Mouse (Mus musculus) ES-Bruce4 (cell line): ENCODE results near the gene Akr7a5. TPM values are rescaled to one million over a fixed set of nuclear protein-coding genes. Genes with fewer than 3 reads are reported as not detected.

Source experiments
- H3K27ac ChIP-seq: 2 replicates; pipeline ENCODE4 v1.5.1; 2012; ENCODE audit warnings: low read length, inconsistent platforms; ENCODE audit not compliant: insufficient read depth
- H3K27me3 ChIP-seq: 2 replicates; pipeline ENCODE4 v1.6.1; 2012; ENCODE audit warnings: mild to moderate bottlenecking, low read length, inconsistent platforms; ENCODE audit not compliant: control insufficient read depth, poor library complexity, insufficient read depth, severe bottlenecking
- H3K36me3 ChIP-seq: 2 replicates; pipeline ENCODE4 v1.6.1; 2012; ENCODE audit warnings: inconsistent platforms, mild to moderate bottlenecking, low read length, moderate library complexity; ENCODE audit not compliant: control insufficient read depth, poor library complexity, insufficient read depth, severe bottlenecking
- H3K4me1 ChIP-seq: one replicate; pipeline ENCODE4 v1.8.1; 2011; ENCODE audit warnings: low read length; ENCODE audit not compliant: control insufficient read depth, insufficient read depth
- H3K4me3 ChIP-seq: 2 replicates; pipeline ENCODE4 v1.5.1; 2011; ENCODE audit warnings: low read depth, mild to moderate bottlenecking, low read length
- H3K9ac ChIP-seq: 2 replicates; pipeline ENCODE4 v1.6.1; 2012; ENCODE audit warnings: low read depth, mild to moderate bottlenecking, inconsistent platforms; ENCODE audit not compliant: poor library complexity, severe bottlenecking
- H3K9me3 ChIP-seq: replicated peaks from 2 replicates; pipeline ENCODE4 v1.6.1; 2012; ENCODE audit warnings: mild to moderate bottlenecking, low read length, inconsistent platforms; ENCODE audit not compliant: control insufficient read depth, poor library complexity, insufficient read depth, severe bottlenecking
- CTCF ChIP-seq: IDR thresholded peaks from one replicate; pipeline ENCODE4 v1.8.1; 2011; ENCODE audit warnings: low read depth, low read length
- EP300 ChIP-seq: IDR thresholded peaks from 2 replicates; pipeline ENCODE4 v1.6.1; 2011; ENCODE audit warnings: low read depth, low read length; ENCODE audit not compliant: insufficient read depth
- POLR2A ChIP-seq: IDR thresholded peaks from one replicate; pipeline ENCODE4 v1.8.1; 2011; ENCODE audit warnings: low read length; ENCODE audit not compliant: insufficient read depth
- polyA plus RNA-seq: library from polyadenylated mRNA; stranded (reverse); fragments of >200 nt; gene quantifications from 2 replicates; pipeline ENCODE4 v1.2.4, GENCODE M21; 2011; ENCODE audit warnings: low read depth; ENCODE audit not compliant: missing spikeins, insufficient read depth, insufficient read length

The Akr7a5 gene
- polyA plus RNA-seq, 1 experiment = 33.5 TPM

DNA sequence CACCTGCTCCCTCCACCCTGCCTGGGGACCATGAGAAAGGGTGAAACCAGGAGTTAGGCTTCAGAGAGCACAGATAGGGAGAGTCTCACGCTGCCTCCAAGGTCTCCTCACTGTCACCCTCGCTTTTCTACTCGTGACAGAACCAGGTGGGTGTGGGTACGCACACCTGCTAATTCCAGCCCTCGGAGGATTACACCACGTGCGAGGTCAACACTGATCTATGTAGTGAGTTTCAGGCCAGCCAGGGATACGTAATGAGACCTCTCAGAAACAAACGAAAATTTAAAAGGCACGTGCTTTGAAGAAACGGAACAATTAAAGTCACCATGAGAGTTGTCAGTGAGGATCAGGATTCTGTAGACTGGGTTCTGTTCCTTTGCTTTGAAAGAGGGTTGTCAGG is 7.9 kb downstream of the Akr7a5 start:
- H3K9ac ChIP-seq = no peak overlapping the region
- H3K36me3 ChIP-seq = 0 out of 2 replicates have a peak, but pooled peaks cover 2% of the 10 kb centered on the region
- no peaks in the 10 kb centered on the region for H3K9me3 ChIP-seq
- no peak overlapping the region for H3K27ac ChIP-seq
- TF ChIP-seq POLR2A (no peak), EP300 (no peak), CTCF (no peak)
- no peaks in the 10 kb centered on the region for H3K27me3 ChIP-seq
- no peaks in the 10 kb centered on the region for H3K4me1 ChIP-seq
- H3K4me3 ChIP-seq = no peak overlapping the region

GRCm38 (mm10) chr4:139319740-139320139 is 9.2 kb downstream of the Akr7a5 start:
- H3K4me3 ChIP-seq = no peak overlapping the region
- TF ChIP-seq CTCF (no peak), POLR2A (no peak), EP300 (no peak)
- no peak overlapping the region for H3K27ac ChIP-seq
- H3K27me3 ChIP-seq = no peaks in the 10 kb centered on the region
- H3K9me3 ChIP-seq = no peaks in the 10 kb centered on the region
- no peak overlapping the region for H3K9ac ChIP-seq
- H3K4me1 ChIP-seq = no peaks in the 10 kb centered on the region
- H3K36me3 ChIP-seq = 0 out of 2 replicates have a peak, but pooled peaks cover 2% of the 10 kb centered on the region

- no peaks in the 10 kb centered on the region for H3K27me3 ChIP-seq
- H3K27ac ChIP-seq = no peak overlapping the region
- no peak overlapping the region for H3K9ac ChIP-seq
- H3K36me3 ChIP-seq = no peaks in the 10 kb centered on the region
- TF ChIP-seq EP300 (0 out of 2 replicates have a peak, but pooled peaks have one; percentile 15), POLR2A (peak; percentile 87), CTCF (peak; percentile 78)
- H3K4me3 ChIP-seq = peak overlapping the region; percentile 45
- H3K4me1 ChIP-seq = peaks cover 1% of the 10 kb centered on the region
- H3K9me3 ChIP-seq = no peaks in the 10 kb centered on the region
Observed at GRCm38 (mm10) chr4:139330605-139331004, 20.1 kb downstream of the Akr7a5 start.

DNA sequence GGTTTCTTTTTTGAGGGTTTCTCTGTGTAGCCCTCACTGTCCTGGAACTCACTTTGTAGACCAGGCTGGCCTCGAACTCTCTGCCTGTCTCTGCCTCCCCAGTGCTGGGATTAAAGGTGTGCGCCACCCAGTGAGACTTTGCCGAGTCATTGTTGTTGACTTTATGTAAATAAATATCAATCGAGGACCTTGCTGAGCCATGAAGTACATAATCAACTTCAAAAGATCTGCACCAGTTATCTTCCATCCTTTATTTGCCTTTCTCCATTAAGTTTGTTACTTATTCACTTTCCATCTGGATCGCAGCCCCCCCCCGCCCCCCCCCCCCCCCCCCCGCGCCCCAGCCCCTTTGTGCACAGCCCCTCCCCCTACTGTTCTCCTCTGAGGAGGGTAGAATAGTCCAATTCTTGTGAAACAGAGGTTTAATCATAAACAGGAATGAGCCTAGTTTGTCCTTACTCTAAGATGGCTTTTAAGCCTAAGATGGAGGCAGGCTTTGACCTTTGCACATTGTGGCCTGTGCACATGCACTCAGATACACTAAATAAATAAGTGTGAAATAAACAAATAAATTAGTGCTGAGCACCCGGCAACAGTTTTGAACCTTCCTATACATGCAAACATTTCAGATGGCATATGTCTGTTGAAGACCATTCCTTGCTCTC is 24.2 kb downstream of the Akr7a5 start:
- Histone ChIP-seq H3K9me3 (no peaks in the 10 kb centered on the region), H3K4me3 (no peak overlapping the region), H3K36me3 (no peaks in the 10 kb centered on the region), H3K4me1 (peaks cover 3% of the 10 kb centered on the region), H3K27me3 (no peaks in the 10 kb centered on the region), H3K9ac (no peak overlapping the region), H3K27ac (no peak overlapping the region)
- TF ChIP-seq CTCF (no peak), POLR2A (no peak), EP300 (no peak)

DNA sequence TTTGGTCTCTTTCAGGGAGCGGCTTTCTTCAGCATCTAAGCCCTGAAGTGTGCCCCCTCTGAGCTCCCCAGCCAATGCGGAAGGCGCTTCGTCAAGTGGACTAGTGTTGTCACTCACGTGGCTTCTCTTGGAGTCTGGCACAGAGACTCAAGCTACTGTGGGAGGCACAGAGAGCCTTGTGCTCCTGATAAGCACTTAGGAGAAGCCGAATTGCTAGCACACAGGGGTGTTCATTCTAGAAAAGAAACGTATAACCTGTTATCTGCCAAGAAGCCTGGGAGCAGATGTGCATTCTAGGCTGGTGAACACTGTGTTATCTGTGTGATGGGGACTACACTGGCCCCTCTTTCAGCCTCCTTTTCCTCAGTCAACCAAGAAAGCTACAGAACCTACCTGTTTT is 25.0 kb downstream of the Akr7a5 start:
- no peaks in the 10 kb centered on the region for H3K9me3 ChIP-seq
- TF ChIP-seq POLR2A (no peak), CTCF (no peak), EP300 (no peak)

DNA sequence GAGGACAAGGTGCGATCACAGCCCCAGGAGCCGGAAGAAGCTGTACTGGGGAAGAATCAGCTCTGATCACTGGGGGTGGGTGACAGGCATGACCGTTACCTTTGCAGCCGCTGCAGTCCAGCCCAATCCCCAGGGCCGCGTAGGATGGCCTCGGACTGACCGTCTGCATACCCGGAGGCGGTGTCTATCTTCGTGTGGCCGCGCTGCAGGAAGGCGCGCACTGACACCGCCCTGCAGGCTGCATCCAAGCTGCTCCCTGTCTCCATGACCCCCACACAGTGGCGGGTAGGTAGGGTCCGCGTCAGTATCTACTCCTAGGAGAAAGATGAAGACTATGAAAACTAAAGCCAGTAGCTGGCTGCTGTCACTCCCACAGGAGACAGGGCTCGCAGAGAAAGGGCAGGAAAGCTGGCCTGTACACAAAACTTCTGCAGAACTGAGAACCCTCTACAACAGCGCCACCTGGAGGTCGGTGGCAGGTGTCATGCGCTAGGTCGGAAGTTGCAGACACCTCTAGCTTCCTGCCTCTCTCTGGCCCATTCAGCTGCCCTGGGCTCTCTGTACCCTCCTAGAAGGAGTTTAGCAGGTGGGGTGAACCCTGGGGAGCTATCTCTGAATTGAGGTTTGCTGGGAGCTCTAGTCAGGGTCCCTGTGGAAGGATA is 26.4 kb downstream of the Akr7a5 start:
- no peaks in the 10 kb centered on the region for H3K27me3 ChIP-seq
- TF ChIP-seq CTCF = peak; percentile 82
- no peak for TF ChIP-seq EP300
- TF ChIP-seq POLR2A = no peak
- H3K9me3 ChIP-seq = no peaks in the 10 kb centered on the region
- no peak overlapping the region for H3K27ac ChIP-seq
- H3K36me3 ChIP-seq = no peaks in the 10 kb centered on the region
- peaks cover 3% of the 10 kb centered on the region for H3K4me1 ChIP-seq
- H3K4me3 ChIP-seq = peak overlapping the region; percentile 35
- no peak overlapping the region for H3K9ac ChIP-seq

More for the DNA sequence above, 25.0 kb downstream of the Akr7a5 start:
- no peaks in the 10 kb centered on the region for H3K36me3 ChIP-seq
- no peak overlapping the region for H3K9ac ChIP-seq
- no peak overlapping the region for H3K4me3 ChIP-seq
- no peaks in the 10 kb centered on the region for H3K27me3 ChIP-seq
- peaks cover 3% of the 10 kb centered on the region for H3K4me1 ChIP-seq
- H3K27ac ChIP-seq = no peak overlapping the region
